In genomic region chr10:68146842-68147241, GRCm38 (mm10) we compare ENCODE assay signal across 8 mouse cellular contexts.
DNase-seq lines count a peak whose midpoint lies in the region; ATAC-seq lines count a peak whose summit lies in the region.

No protein-coding gene starts in this region.

- no peak for ATAC-seq in limb, embryonic 11.5 days (ENCODE audit: insufficient number of reproducible peaks, low FRiP score, low TSS enrichment, low read depth)
- ATAC-seq in heart, embryonic 13.5 days (ENCODE audit: extremely low read depth, insufficient number of reproducible peaks, low FRiP score, low TSS enrichment): no peak
- ATAC-seq in monocyte, adult 5-6 weeks (replicated peaks; ENCODE audit: insufficient number of reproducible peaks, low FRiP score, low TSS enrichment, poor library complexity, severe bottlenecking): peak; percentile 69

- H3K9me3 ChIP-seq in limb, embryonic 11.5 days (ENCODE audit: control insufficient read depth, low read length): no peaks in the 10 kb centered on the region
- no peaks in the 10 kb centered on the region for H3K9me3 ChIP-seq in limb, embryonic 10.5 days (replicated peaks)
- 0 out of 2 replicates have a peak, but pooled peaks cover under 1% of the 10 kb centered on the region for H3K9me3 ChIP-seq in heart, embryonic 13.5 days

- no peaks in the 10 kb centered on the region for H3K36me3 ChIP-seq in limb, embryonic 11.5 days (ENCODE audit: control insufficient read depth, insufficient read depth, low read length)
- H3K36me3 ChIP-seq in limb, embryonic 10.5 days: peaks cover 8% of the 10 kb centered on the region
- H3K36me3 ChIP-seq in heart, embryonic 13.5 days: peaks cover 9% of the 10 kb centered on the region

- H3K27ac ChIP-seq in limb, embryonic 11.5 days (replicated peaks; ENCODE audit: low read depth, low read length): no peak overlapping the region
- no peak overlapping the region for H3K27ac ChIP-seq in limb, embryonic 10.5 days
- H3K27ac ChIP-seq in heart, embryonic 13.5 days (replicated peaks): no peak overlapping the region

- no peaks in the 10 kb centered on the region for H3K27me3 ChIP-seq in limb, embryonic 11.5 days (ENCODE audit: control insufficient read depth, insufficient read depth, low read length)
- no peaks in the 10 kb centered on the region for H3K27me3 ChIP-seq in limb, embryonic 10.5 days (ENCODE audit: low read depth, poor library complexity, severe bottlenecking)
- H3K27me3 ChIP-seq in heart, embryonic 13.5 days (replicated peaks): no peaks in the 10 kb centered on the region

- H3K4me3 ChIP-seq in limb, embryonic 11.5 days (ENCODE audit: low read depth, low read length): no peak overlapping the region
- no peak overlapping the region for H3K4me3 ChIP-seq in limb, embryonic 10.5 days
- H3K4me3 ChIP-seq in heart, embryonic 13.5 days: no peak overlapping the region

- no peak overlapping the region for H3K9ac ChIP-seq in limb, embryonic 11.5 days (ENCODE audit: low read length)
- H3K9ac ChIP-seq in heart, embryonic 13.5 days: 0 out of 2 replicates have a peak overlapping the region, but pooled peaks have one; percentile 25

- WGBS in limb, embryonic 11.5 days: 15% methylated on average over 5 of the region's 5 CpGs
- 13% methylated on average over 5 of the region's 5 CpGs for WGBS in limb, embryonic 10.5 days
- WGBS in heart, embryonic 13.5 days: 8% methylated on average over 5 of the region's 5 CpGs

- no peak overlapping the region for H3K4me2 ChIP-seq in limb, embryonic 11.5 days (ENCODE audit: low read depth, severe bottlenecking)
- H3K4me2 ChIP-seq in heart, embryonic 13.5 days: no peak overlapping the region

- DNase-seq in limb, embryonic 11.5 days (ENCODE audit: low spot score): peak; percentile 60
- DNase-seq in limb, embryonic 10.5 days (ENCODE audit: low spot score): no peak
- DNase-seq in MEL-GATA-1-ER (ENCODE audit: extremely low read depth, low read depth): peak; percentile 26
- peak; percentile 82 for DNase-seq in cerebellum, adult 9-10 months
- DNase-seq in layer of hippocampus, adult 9-11 months: peak; percentile 60
- peak; percentile 18 to 28 for DNase-seq in thymus, postnatal 36 days

- H3K4me1 ChIP-seq in limb, embryonic 11.5 days (ENCODE audit: control insufficient read depth, insufficient read depth, low read length): no peaks in the 10 kb centered on the region
- peaks cover 11% of the 10 kb centered on the region for H3K4me1 ChIP-seq in limb, embryonic 10.5 days
- peaks cover 29% of the 10 kb centered on the region for H3K4me1 ChIP-seq in heart, embryonic 13.5 days
